Mouse (Mus musculus) CD4-positive helper T cell, adult 2 months (primary cell): ENCODE measurements around the gene Rab29.
"Not testable (repeated sequence)": the region's sequence is repeated elsewhere in the genome, so short reads cannot be mapped to it uniquely, and the experiment has no call there.

Experiments
- DNase-seq: peaks from one replicate; pipeline ENCODE4 v3.0.0-alpha.2; 2012; ENCODE audit warnings: low read depth, missing footprints, low spot score

Gene Rab29

GRCm38 (mm10) chr1:131861811-131862210, 5.2 kb upstream of the Rab29 start:
- no peak for DNase-seq

- no peak for DNase-seq
Measured at GRCm38 (mm10) chr1:131865596-131865995, 1.4 kb upstream of the Rab29 start.

- no peak for DNase-seq
Measured at GRCm38 (mm10) chr1:131866304-131866999, 572 bp upstream of the Rab29 start.

- no peak for DNase-seq
Measured at GRCm38 (mm10) chr1:131867946-131868290, 894 bp downstream of the Rab29 start.

GRCm38 (mm10) chr1:131869561-131869960, 2.5 kb downstream of the Rab29 start:
- DNase-seq, result no peak

GRCm38 (mm10) chr1:131872856-131873255, 5.8 kb downstream of the Rab29 start:
- DNase-seq, result no peak

- DNase-seq, result no peak
Measured at GRCm38 (mm10) chr1:131879816-131880215, 12.8 kb downstream of the Rab29 start.

GRCm38 (mm10) chr1:131882787-131883186, 15.8 kb downstream of the Rab29 start:
- peak; percentile 35 for DNase-seq

GRCm38 (mm10) chr1:131886173-131886572, 19.1 kb downstream of the Rab29 start:
- DNase-seq, result no peak

- no peak for DNase-seq
Measured at GRCm38 (mm10) chr1:131886641-131887040, 19.6 kb downstream of the Rab29 start.

- no peak for DNase-seq
Measured at GRCm38 (mm10) chr1:131890043-131890658, 23.1 kb downstream of the Rab29 start.

GRCm38 (mm10) chr1:131891436-131891835, 24.4 kb downstream of the Rab29 start:
- no peak for DNase-seq

- DNase-seq, result no peak
Measured at GRCm38 (mm10) chr1:131902679-131903078, 35.7 kb downstream of the Rab29 start.

- no peak for DNase-seq
Measured at GRCm38 (mm10) chr1:131903251-131903650, 36.2 kb downstream of the Rab29 start.

- DNase-seq, result peak; percentile 23
Measured at GRCm38 (mm10) chr1:131905497-131905896, 38.5 kb downstream of the Rab29 start.

- no peak for DNase-seq
Measured at GRCm38 (mm10) chr1:131908456-131908855, 41.4 kb downstream of the Rab29 start.

GRCm38 (mm10) chr1:131909236-131909635, 42.2 kb downstream of the Rab29 start:
- not testable (repeated sequence) for DNase-seq

GRCm38 (mm10) chr1:131910001-131910648, 43.1 kb downstream of the Rab29 start, which contains the start of gene Nucks1:
TSS of gene Nucks1 (plus strand) at chr1:131910534.
- peak; percentile 100 for DNase-seq

GRCm38 (mm10) chr1:131910674-131911558, 43.9 kb downstream of the Rab29 start:
- peak; percentile 89 for DNase-seq

GRCm38 (mm10) chr1:131917634-131918033, 50.6 kb downstream of the Rab29 start:
- no peak for DNase-seq

- no peak for DNase-seq
Measured at GRCm38 (mm10) chr1:131919052-131919451, 52.0 kb downstream of the Rab29 start.

GRCm38 (mm10) chr1:131922100-131922499, 55.1 kb downstream of the Rab29 start:
- DNase-seq, result no peak
